Mouse (Mus musculus): Measurements from ENCODE around the gene Yars. TPM values are rescaled to one million over a fixed set of nuclear protein-coding genes. Genes with fewer than 3 reads are reported as not detected.

Yars gene
- polyA plus RNA-seq, 2 experiments: 28.7 to 53.2 TPM

DNA sequence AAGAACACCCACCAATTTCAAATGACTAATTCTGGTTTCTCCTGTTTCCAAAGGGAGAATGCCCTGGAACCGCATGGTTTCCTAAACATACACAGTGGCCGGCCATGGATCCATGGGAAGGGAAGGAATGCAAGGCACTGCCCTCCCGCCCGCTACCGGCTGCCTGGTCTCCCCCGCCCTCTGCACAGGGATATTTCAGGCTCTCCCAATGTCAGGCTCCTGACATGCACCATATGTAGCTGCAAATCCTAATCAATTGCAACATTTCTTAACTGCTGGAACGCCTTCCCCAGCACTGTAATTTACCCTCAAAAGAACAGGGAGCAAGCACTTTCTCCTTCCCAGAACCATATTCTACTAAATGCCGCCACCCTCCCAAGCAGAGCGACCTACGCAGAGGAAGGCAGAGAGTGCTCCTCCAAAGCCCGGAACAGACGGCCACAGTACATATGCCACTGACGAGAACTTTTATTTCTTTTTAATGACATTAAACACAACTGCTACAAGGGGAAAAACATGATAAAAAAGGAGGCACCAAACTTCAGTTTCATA lies 41.9 kb upstream of the Yars start:
- DNase-seq (ENCODE audit: low read depth in 3 of 3, low spot score in 3 of 3): no peak
- H3K4me3 ChIP-seq (ENCODE audit: insufficient read depth in 1 of 2, low read depth in 2 of 2, low read length in 2 of 2): no peak overlapping the region
- peaks cover 16% of the 10 kb centered on the region; the same call in 1 of the 2 replicates for H3K36me3 ChIP-seq (replicated peaks; ENCODE audit: control insufficient read depth, insufficient read depth, low read depth)
- no peaks in the 10 kb centered on the region for H3K9me3 ChIP-seq (ENCODE audit: control insufficient read depth, low read length)
- H3K4me2 ChIP-seq (ENCODE audit: low read depth): no peak overlapping the region
- WGBS (ENCODE audit: insufficient replicate concordance): 81% methylated on average over 13 of the region's 13 CpGs
- H3K9ac ChIP-seq (replicated peaks): no peak overlapping the region
- no peak for ATAC-seq (ENCODE audit: insufficient read depth)
- TF ChIP-seq EP300 (IDR thresholded peaks at IDR 0.05; ENCODE audit: low read depth): no peak
- no peak for TF ChIP-seq CTCF (IDR thresholded peaks at IDR 0.05; ENCODE audit: low read depth)
- no peaks in the 10 kb centered on the region; a peak in 2 of 4 replicates for H3K4me1 ChIP-seq (replicated peaks; ENCODE audit: control insufficient read depth in 2 of 2, insufficient read depth in 2 of 2, low read length in 1 of 2)
- no peak overlapping the region for H3K27ac ChIP-seq
- no peaks in the 10 kb centered on the region for H3K27me3 ChIP-seq (ENCODE audit: control insufficient read depth, insufficient read depth, low read length)

GRCm38 (mm10) chr4:129149321-129149720 lies 40.2 kb upstream of the Yars start:
- Histone ChIP-seq H3K4me3 (ENCODE audit: insufficient read depth in 1 of 2, low read depth in 2 of 2, low read length in 2 of 2) (no peak overlapping the region), H3K27ac (no peak overlapping the region), H3K4me2 (ENCODE audit: low read depth) (no peak overlapping the region), H3K9me3 (ENCODE audit: control insufficient read depth, low read length) (no peaks in the 10 kb centered on the region), H3K27me3 (ENCODE audit: control insufficient read depth, insufficient read depth, low read length) (no peaks in the 10 kb centered on the region), H3K36me3 (replicated peaks; ENCODE audit: control insufficient read depth, insufficient read depth, low read depth) (peaks cover 16% of the 10 kb centered on the region; the same call in 1 of the 2 replicates), H3K9ac (replicated peaks) (no peak overlapping the region), H3K4me1 (replicated peaks; ENCODE audit: control insufficient read depth in 2 of 2, insufficient read depth in 2 of 2, low read length in 1 of 2) (no peaks in the 10 kb centered on the region; a peak in 1 of 4 replicates)
- TF ChIP-seq CTCF (IDR thresholded peaks at IDR 0.05; ENCODE audit: low read depth) (no peak), EP300 (IDR thresholded peaks at IDR 0.05; ENCODE audit: low read depth) (no peak)
- ATAC-seq (ENCODE audit: insufficient read depth): no peak
- no peak for DNase-seq (ENCODE audit: low read depth in 3 of 3, low spot score in 3 of 3)
- WGBS (ENCODE audit: insufficient replicate concordance): 67% methylated on average over 1 of the region's 1 CpGs

DNA sequence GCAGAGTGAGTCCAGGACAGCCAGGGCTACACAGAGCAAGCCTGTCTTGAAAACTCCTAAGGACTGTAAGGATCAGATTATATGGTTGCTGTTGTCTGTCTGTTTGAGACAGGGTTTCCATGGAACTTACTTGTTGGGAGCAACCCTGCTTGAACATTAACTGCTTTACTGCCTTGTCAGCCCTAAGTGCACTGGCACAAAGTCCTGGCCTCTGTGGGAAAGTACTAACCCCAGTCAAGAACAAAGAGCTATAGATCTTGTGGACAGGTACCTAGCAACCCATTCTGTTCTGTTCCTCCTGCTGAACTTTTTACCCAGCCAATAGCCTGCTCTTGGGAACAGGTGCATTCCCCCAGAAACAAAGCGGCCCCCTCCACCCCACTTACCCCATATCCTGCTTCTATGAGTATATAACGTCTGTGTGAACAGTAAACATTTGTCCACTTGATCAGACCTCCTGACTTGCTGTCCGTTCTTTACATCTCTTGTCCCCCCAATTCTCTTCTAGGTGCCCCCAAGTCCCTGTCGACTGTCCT lies 38.2 kb upstream of the Yars start:
- TF ChIP-seq EP300 (IDR thresholded peaks at IDR 0.05; ENCODE audit: low read depth): no peak
- no peak for TF ChIP-seq CTCF (IDR thresholded peaks at IDR 0.05; ENCODE audit: low read depth)
- Histone ChIP-seq H3K4me1 (replicated peaks; ENCODE audit: control insufficient read depth in 2 of 2, insufficient read depth in 2 of 2, low read length in 1 of 2) (no peaks in the 10 kb centered on the region; a peak in 1 of 4 replicates), H3K4me3 (ENCODE audit: insufficient read depth in 1 of 2, low read depth in 2 of 2, low read length in 2 of 2) (no peak overlapping the region), H3K27ac (no peak overlapping the region), H3K9me3 (ENCODE audit: control insufficient read depth, low read length) (no peaks in the 10 kb centered on the region), H3K4me2 (ENCODE audit: low read depth) (no peak overlapping the region), H3K36me3 (replicated peaks; ENCODE audit: control insufficient read depth, insufficient read depth, low read depth) (peaks cover 16% of the 10 kb centered on the region; the same call in 1 of the 2 replicates), H3K9ac (replicated peaks) (no peak overlapping the region), H3K27me3 (ENCODE audit: control insufficient read depth, insufficient read depth, low read length) (no peaks in the 10 kb centered on the region)
- DNase-seq (ENCODE audit: low read depth in 3 of 3, low spot score in 3 of 3) (no peak), ATAC-seq (ENCODE audit: insufficient read depth) (no peak)
- WGBS (ENCODE audit: insufficient replicate concordance): 81% methylated on average over 4 of the region's 4 CpGs

DNA sequence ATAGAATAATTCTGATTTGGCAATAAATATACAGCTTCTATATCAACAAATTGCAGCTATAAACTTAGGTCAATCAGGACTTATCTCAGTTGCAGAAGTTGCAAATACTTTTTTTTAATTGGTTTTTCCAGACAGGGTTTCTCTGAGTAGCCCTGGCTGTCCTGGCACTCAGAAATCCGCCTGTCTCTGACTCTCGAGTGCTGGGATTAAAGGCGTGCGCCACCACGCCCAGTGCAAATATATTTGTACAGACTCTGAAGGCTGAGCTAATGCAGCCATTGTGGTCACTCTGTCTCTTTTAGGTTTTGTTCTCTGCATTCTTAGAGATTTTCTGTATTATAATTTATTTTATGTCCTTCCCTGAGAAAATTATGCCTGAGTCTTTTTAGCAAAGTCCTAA lies 32.0 kb upstream of the Yars start:
- Histone ChIP-seq H3K4me1 (replicated peaks; ENCODE audit: control insufficient read depth in 2 of 2, insufficient read depth in 2 of 2, low read length in 1 of 2) (peaks cover 8% of the 10 kb centered on the region in 2 experiments), H3K27me3 (ENCODE audit: control insufficient read depth, insufficient read depth, low read length) (no peaks in the 10 kb centered on the region), H3K36me3 (replicated peaks; ENCODE audit: control insufficient read depth, insufficient read depth, low read depth) (peaks cover 3% of the 10 kb centered on the region; the same call in 1 of the 2 replicates), H3K4me2 (ENCODE audit: low read depth) (no peak overlapping the region), H3K9ac (replicated peaks) (no peak overlapping the region), H3K9me3 (ENCODE audit: control insufficient read depth, low read length) (no peaks in the 10 kb centered on the region), H3K4me3 (ENCODE audit: insufficient read depth in 1 of 2, low read depth in 2 of 2, low read length in 2 of 2) (no peak overlapping the region), H3K27ac (no peak overlapping the region)
- TF ChIP-seq EP300 (IDR thresholded peaks at IDR 0.05; ENCODE audit: low read depth) (no peak), CTCF (IDR thresholded peaks at IDR 0.05; ENCODE audit: low read depth) (no peak)
- 72% methylated on average over 5 of the region's 5 CpGs for WGBS (ENCODE audit: insufficient replicate concordance)
- DNase-seq (ENCODE audit: low read depth in 3 of 3, low spot score in 3 of 3) (no peak), ATAC-seq (ENCODE audit: insufficient read depth) (no peak)

- DNase-seq (ENCODE audit: low read depth in 3 of 3, low spot score in 3 of 3): peak; percentile 45 to 48 (median 45)
- Histone ChIP-seq H3K4me2 (ENCODE audit: low read depth) (peak overlapping the region; percentile 14), H3K9ac (replicated peaks) (no peak overlapping the region; the same call in 1 of the 2 replicates), H3K27ac (peak overlapping the region; percentile 28), H3K27me3 (ENCODE audit: control insufficient read depth, insufficient read depth, low read length) (no peaks in the 10 kb centered on the region), H3K4me3 (ENCODE audit: insufficient read depth in 1 of 2, low read depth in 2 of 2, low read length in 2 of 2) (no peak overlapping the region), H3K4me1 (replicated peaks; ENCODE audit: control insufficient read depth in 2 of 2, insufficient read depth in 2 of 2, low read length in 1 of 2) (peaks cover 8% of the 10 kb centered on the region in 2 experiments), H3K9me3 (ENCODE audit: control insufficient read depth, low read length) (no peaks in the 10 kb centered on the region), H3K36me3 (replicated peaks; ENCODE audit: control insufficient read depth, insufficient read depth, low read depth) (peaks cover 2% of the 10 kb centered on the region; the same call in 1 of the 2 replicates)
- ATAC-seq (ENCODE audit: insufficient read depth): peak; percentile 96
- WGBS (ENCODE audit: insufficient replicate concordance): 39% methylated on average over 3 of the region's 3 CpGs
- TF ChIP-seq EP300 (IDR thresholded peaks at IDR 0.05; ENCODE audit: low read depth) (peak; percentile 71), CTCF (IDR thresholded peaks at IDR 0.05; ENCODE audit: low read depth) (no peak)
Measured at GRCm38 (mm10) chr4:129158549-129158948, 31.0 kb upstream of the Yars start.

Measured in liver, embryonic 14.5 days (tissue).